Mouse (Mus musculus): ENCODE data around the gene Tufm. TPM values are rescaled to one million over a fixed set of nuclear protein-coding genes. Genes with fewer than 3 reads are reported as not detected.

The Tufm gene
- polyA plus RNA-seq, 1 experiment from 2014 or later: 137 TPM

- no peak for ATAC-seq (ENCODE audit: low read depth)
- H3K27ac ChIP-seq (ENCODE audit: low read depth, low read length): no peak overlapping the region
- H3K4me3 ChIP-seq (ENCODE audit: low read depth, low read length): no peak overlapping the region
- H3K27me3 ChIP-seq (ENCODE audit: control insufficient read depth, insufficient read depth, low read length): no peaks in the 10 kb centered on the region
- peaks cover 3% of the 10 kb centered on the region; the same call in 1 of the 2 replicates for H3K36me3 ChIP-seq (ENCODE audit: control insufficient read depth, insufficient read depth, low read length)
- H3K4me1 ChIP-seq (ENCODE audit: control insufficient read depth, insufficient read depth, low read length): no peaks in the 10 kb centered on the region
- H3K4me2 ChIP-seq (ENCODE audit: low read depth, low read length): no peak overlapping the region
- no peaks in the 10 kb centered on the region for H3K9me3 ChIP-seq (ENCODE audit: control insufficient read depth, low read length)
- 94% methylated on average over 3 of the region's 3 CpGs for WGBS
- H3K9ac ChIP-seq (replicated peaks; ENCODE audit: low read depth, low read length): no peak overlapping the region
Measured at GRCm38 (mm10) chr7:126452244-126452643, 34.9 kb upstream of the Tufm start.

- H3K4me3 ChIP-seq (ENCODE audit: low read depth, low read length): no peak overlapping the region
- H3K4me2 ChIP-seq (ENCODE audit: low read depth, low read length): no peak overlapping the region
- no peaks in the 10 kb centered on the region for H3K9me3 ChIP-seq (ENCODE audit: control insufficient read depth, low read length)
- no peaks in the 10 kb centered on the region for H3K36me3 ChIP-seq (ENCODE audit: control insufficient read depth, insufficient read depth, low read length)
- no peak overlapping the region for H3K9ac ChIP-seq (replicated peaks; ENCODE audit: low read depth, low read length)
- 59% methylated on average over 7 of the region's 7 CpGs for WGBS
- H3K27ac ChIP-seq (ENCODE audit: low read depth, low read length): no peak overlapping the region
- no peaks in the 10 kb centered on the region for H3K27me3 ChIP-seq (ENCODE audit: control insufficient read depth, insufficient read depth, low read length)
- H3K4me1 ChIP-seq (ENCODE audit: control insufficient read depth, insufficient read depth, low read length): no peaks in the 10 kb centered on the region
- no peak for ATAC-seq (ENCODE audit: low read depth)
Measured at GRCm38 (mm10) chr7:126453861-126454260, 33.3 kb upstream of the Tufm start.

- no peaks in the 10 kb centered on the region for H3K9me3 ChIP-seq (ENCODE audit: control insufficient read depth, low read length)
Measured at GRCm38 (mm10) chr7:126455242-126455641, 31.9 kb upstream of the Tufm start.

GRCm38 (mm10) chr7:126456382-126457266 lies 30.5 kb upstream of the Tufm start:
- no peaks in the 10 kb centered on the region for H3K4me1 ChIP-seq (ENCODE audit: control insufficient read depth, insufficient read depth, low read length)
- no peak for ATAC-seq (ENCODE audit: low read depth)
- WGBS: 91% methylated on average over 17 of the region's 17 CpGs
- H3K9ac ChIP-seq (replicated peaks; ENCODE audit: low read depth, low read length): no peak overlapping the region
- no peak overlapping the region for H3K4me3 ChIP-seq (ENCODE audit: low read depth, low read length)
- H3K4me2 ChIP-seq (ENCODE audit: low read depth, low read length): no peak overlapping the region
- H3K9me3 ChIP-seq (ENCODE audit: control insufficient read depth, low read length): no peaks in the 10 kb centered on the region
- no peaks in the 10 kb centered on the region for H3K27me3 ChIP-seq (ENCODE audit: control insufficient read depth, insufficient read depth, low read length)
- H3K27ac ChIP-seq (ENCODE audit: low read depth, low read length): no peak overlapping the region
- H3K36me3 ChIP-seq (ENCODE audit: control insufficient read depth, insufficient read depth, low read length): no peaks in the 10 kb centered on the region

More at GRCm38 (mm10) chr7:126455242-126455641, 31.9 kb upstream of the Tufm start:
- H3K27ac ChIP-seq (ENCODE audit: low read depth, low read length): no peak overlapping the region
- no peak overlapping the region for H3K4me3 ChIP-seq (ENCODE audit: low read depth, low read length)
- H3K4me1 ChIP-seq (ENCODE audit: control insufficient read depth, insufficient read depth, low read length): no peaks in the 10 kb centered on the region
- H3K4me2 ChIP-seq (ENCODE audit: low read depth, low read length): no peak overlapping the region
- H3K9ac ChIP-seq (replicated peaks; ENCODE audit: low read depth, low read length): no peak overlapping the region
- no peak for ATAC-seq (ENCODE audit: low read depth)
- H3K36me3 ChIP-seq (ENCODE audit: control insufficient read depth, insufficient read depth, low read length): no peaks in the 10 kb centered on the region
- no peaks in the 10 kb centered on the region for H3K27me3 ChIP-seq (ENCODE audit: control insufficient read depth, insufficient read depth, low read length)
- 75% methylated on average over 2 of the region's 2 CpGs for WGBS

- H3K9me3 ChIP-seq (ENCODE audit: control insufficient read depth, low read length): no peaks in the 10 kb centered on the region
- H3K9ac ChIP-seq (replicated peaks; ENCODE audit: low read depth, low read length): no peak overlapping the region
- H3K4me1 ChIP-seq (ENCODE audit: control insufficient read depth, insufficient read depth, low read length): no peaks in the 10 kb centered on the region
- H3K36me3 ChIP-seq (ENCODE audit: control insufficient read depth, insufficient read depth, low read length): no peaks in the 10 kb centered on the region
- no peak overlapping the region for H3K4me2 ChIP-seq (ENCODE audit: low read depth, low read length)
- H3K27me3 ChIP-seq (ENCODE audit: control insufficient read depth, insufficient read depth, low read length): no peaks in the 10 kb centered on the region
- H3K4me3 ChIP-seq (ENCODE audit: low read depth, low read length): no peak overlapping the region
- WGBS: 84% methylated on average over 5 of the region's 5 CpGs
- H3K27ac ChIP-seq (ENCODE audit: low read depth, low read length): no peak overlapping the region
- no peak for ATAC-seq (ENCODE audit: low read depth)
Measured at GRCm38 (mm10) chr7:126458225-126458624, 28.9 kb upstream of the Tufm start.

GRCm38 (mm10) chr7:126458844-126459618 lies 28.1 kb upstream of the Tufm start:
- no peaks in the 10 kb centered on the region for H3K27me3 ChIP-seq (ENCODE audit: control insufficient read depth, insufficient read depth, low read length)
- no peak for ATAC-seq (ENCODE audit: low read depth)
- 79% methylated on average over 11 of the region's 11 CpGs for WGBS

GRCm38 (mm10) chr7:126460623-126461399 lies 26.4 kb upstream of the Tufm start:
- Histone ChIP-seq H3K4me3 (ENCODE audit: low read depth, low read length) (no peak overlapping the region), H3K27ac (ENCODE audit: low read depth, low read length) (no peak overlapping the region), H3K4me1 (ENCODE audit: control insufficient read depth, insufficient read depth, low read length) (no peaks in the 10 kb centered on the region), H3K9me3 (ENCODE audit: control insufficient read depth, low read length) (no peaks in the 10 kb centered on the region), H3K27me3 (ENCODE audit: control insufficient read depth, insufficient read depth, low read length) (no peaks in the 10 kb centered on the region), H3K4me2 (ENCODE audit: low read depth, low read length) (no peak overlapping the region), H3K9ac (replicated peaks; ENCODE audit: low read depth, low read length) (no peak overlapping the region), H3K36me3 (ENCODE audit: control insufficient read depth, insufficient read depth, low read length) (no peaks in the 10 kb centered on the region)
- ATAC-seq (ENCODE audit: low read depth): no peak
- 59% methylated on average over 9 of the region's 10 CpGs for WGBS

More at GRCm38 (mm10) chr7:126458844-126459618, 28.1 kb upstream of the Tufm start:
- H3K36me3 ChIP-seq (ENCODE audit: control insufficient read depth, insufficient read depth, low read length): no peaks in the 10 kb centered on the region
- H3K4me3 ChIP-seq (ENCODE audit: low read depth, low read length): no peak overlapping the region
- no peak overlapping the region for H3K27ac ChIP-seq (ENCODE audit: low read depth, low read length)
- no peak overlapping the region for H3K9ac ChIP-seq (replicated peaks; ENCODE audit: low read depth, low read length)
- no peaks in the 10 kb centered on the region for H3K4me1 ChIP-seq (ENCODE audit: control insufficient read depth, insufficient read depth, low read length)
- H3K4me2 ChIP-seq (ENCODE audit: low read depth, low read length): no peak overlapping the region
- no peaks in the 10 kb centered on the region for H3K9me3 ChIP-seq (ENCODE audit: control insufficient read depth, low read length)

GRCm38 (mm10) chr7:126461626-126462025 lies 25.5 kb upstream of the Tufm start:
- no peaks in the 10 kb centered on the region for H3K27me3 ChIP-seq (ENCODE audit: control insufficient read depth, insufficient read depth, low read length)
- no peak overlapping the region for H3K27ac ChIP-seq (ENCODE audit: low read depth, low read length)
- no peak overlapping the region for H3K9ac ChIP-seq (replicated peaks; ENCODE audit: low read depth, low read length)
- 0 out of 2 replicates have a peak, but pooled peaks cover 1% of the 10 kb centered on the region for H3K36me3 ChIP-seq (ENCODE audit: control insufficient read depth, insufficient read depth, low read length)
- H3K4me3 ChIP-seq (ENCODE audit: low read depth, low read length): no peak overlapping the region
- no peak for ATAC-seq (ENCODE audit: low read depth)
- no peak overlapping the region for H3K4me2 ChIP-seq (ENCODE audit: low read depth, low read length)
- no peaks in the 10 kb centered on the region for H3K4me1 ChIP-seq (ENCODE audit: control insufficient read depth, insufficient read depth, low read length)
- H3K9me3 ChIP-seq (ENCODE audit: control insufficient read depth, low read length): no peaks in the 10 kb centered on the region
- 80% methylated on average over 3 of the region's 3 CpGs for WGBS
